Mouse (Mus musculus) heart, postnatal 4 days (tissue): Measurements from ENCODE around the gene P2ry6. TPM values are rescaled to one million over a fixed set of nuclear protein-coding genes. Genes with fewer than 3 reads are reported as not detected.
A peak's percentile ranks its signal among the peaks of the same experiment; 100 is the strongest.

Experiments used
- DNase-seq: peaks from one replicate; pipeline ENCODE4 v3.0.0; 2021
- total RNA-seq, 2 experiments: library from RNA; stranded (reverse); gene quantifications; 2 replicates each; pipeline ENCODE4 v1.2.3; 2021

Gene P2ry6
- total RNA-seq, 2 experiments from 2014 or later, result 2.5 to 2.6 TPM

GRCm38 (mm10) chr7:100988092-100988491, 13.6 kb upstream of the P2ry6 start:
- DNase-seq, result peak; percentile 88

- DNase-seq, result no peak
These were observed 10.3 kb upstream of the P2ry6 start for GRCm38 (mm10) chr7:100984452-100985395.

GRCm38 (mm10) chr7:100979175-100979574, 4.7 kb upstream of the P2ry6 start:
- peak; percentile 82 for DNase-seq

GRCm38 (mm10) chr7:100978171-100978570, 3.7 kb upstream of the P2ry6 start:
- DNase-seq, result no peak

- DNase-seq, result no peak
These were observed 1.6 kb downstream of the P2ry6 start for GRCm38 (mm10) chr7:100972875-100973274.

GRCm38 (mm10) chr7:100968874-100969659, 5.4 kb downstream of the P2ry6 start:
- no peak for DNase-seq

- no peak for DNase-seq
These were observed 6.1 kb downstream of the P2ry6 start for GRCm38 (mm10) chr7:100968376-100968775.

GRCm38 (mm10) chr7:100967850-100968249, 6.6 kb downstream of the P2ry6 start:
- no peak for DNase-seq

GRCm38 (mm10) chr7:100966014-100966413, 8.4 kb downstream of the P2ry6 start:
- no peak for DNase-seq

- peak; percentile 49 for DNase-seq
These were observed 9.4 kb downstream of the P2ry6 start for GRCm38 (mm10) chr7:100965079-100965478.

- DNase-seq, result no peak
These were observed 10.2 kb downstream of the P2ry6 start for GRCm38 (mm10) chr7:100964242-100964641.

GRCm38 (mm10) chr7:100963381-100963780, 11.1 kb downstream of the P2ry6 start:
- no peak for DNase-seq

GRCm38 (mm10) chr7:100961146-100961545, 13.3 kb downstream of the P2ry6 start:
- no peak for DNase-seq

- DNase-seq, result no peak
These were observed 14.0 kb downstream of the P2ry6 start for GRCm38 (mm10) chr7:100960462-100960861.

- DNase-seq, result peak; percentile 39
These were observed 16.0 kb downstream of the P2ry6 start for GRCm38 (mm10) chr7:100958426-100958825.

GRCm38 (mm10) chr7:100952686-100953085, 21.8 kb downstream of the P2ry6 start:
- no peak for DNase-seq

GRCm38 (mm10) chr7:100951903-100952302, 22.5 kb downstream of the P2ry6 start:
- peak; percentile 48 for DNase-seq

- peak; percentile 37 for DNase-seq
These were observed 23.9 kb downstream of the P2ry6 start for GRCm38 (mm10) chr7:100950481-100951010.

GRCm38 (mm10) chr7:100950031-100950430, 24.4 kb downstream of the P2ry6 start:
- DNase-seq, result no peak

- no peak for DNase-seq
These were observed 29.7 kb downstream of the P2ry6 start for GRCm38 (mm10) chr7:100944738-100945137.

GRCm38 (mm10) chr7:100944306-100944705, 30.1 kb downstream of the P2ry6 start:
- DNase-seq, result no peak

- DNase-seq, result peak; percentile 81
These were observed 31.4 kb downstream of the P2ry6 start for GRCm38 (mm10) chr7:100942789-100943615.
